Mouse (Mus musculus) CH12.LX (cell line): ENCODE measurements around the gene Gba2.

ENCODE experiments used
- CTCF ChIP-seq, 2 experiments: IDR thresholded peaks in 1 of 2; conservative IDR thresholded peaks in 1 of 2; 2 replicates each; pipeline ENCODE4 v1.5.1; 2011 to 2012; ENCODE audit warnings: low read depth in 2 of 2, low read length in 2 of 2, improper control_type of control experiment in 1 of 2, inconsistent platforms in 1 of 2, mild to moderate bottlenecking in 1 of 2, moderate library complexity in 1 of 2
- E2F4 ChIP-seq: IDR thresholded peaks from 2 replicates; pipeline ENCODE4 v1.6.1; 2011; ENCODE audit warnings: low read depth, low read length, improper control_type of control experiment; ENCODE audit not compliant: insufficient replicate concordance
- EP300 ChIP-seq: IDR thresholded peaks from 2 replicates; pipeline ENCODE4 v1.6.1; 2011; ENCODE audit warnings: low read length, improper control_type of control experiment
- MAFK ChIP-seq: IDR thresholded peaks from 2 replicates; pipeline ENCODE4 v1.6.1; 2011; ENCODE audit warnings: low read length, improper control_type of control experiment; ENCODE audit not compliant: insufficient replicate concordance
- MYC ChIP-seq: IDR thresholded peaks from 2 replicates; pipeline ENCODE4 v1.6.1; 2011; ENCODE audit warnings: low read depth, mild to moderate bottlenecking, improper control_type of control experiment, low read length
- PAX5 ChIP-seq: IDR thresholded peaks from 2 replicates; pipeline ENCODE4 v1.6.1; 2012; ENCODE audit warnings: low read length, inconsistent platforms, mixed read lengths
- POLR2A ChIP-seq: IDR thresholded peaks from 2 replicates; pipeline ENCODE4 v1.6.1; 2011; ENCODE audit warnings: low read depth, mild to moderate bottlenecking, improper control_type of control experiment, low read length
- POLR2AphosphoS2 ChIP-seq: IDR thresholded peaks from 2 replicates; pipeline ENCODE4 v1.6.1; 2011; ENCODE audit warnings: low read depth, low read length, improper control_type of control experiment
- RAD21 ChIP-seq: IDR thresholded peaks from 2 replicates; pipeline ENCODE4 v1.6.1; 2011; ENCODE audit warnings: low read depth, mild to moderate bottlenecking, low read length, improper control_type of control experiment, moderate library complexity
- RCOR1 ChIP-seq: conservative IDR thresholded peaks from 2 replicates; pipeline ENCODE4 v1.6.1; 2012; ENCODE audit warnings: low read depth, mild to moderate bottlenecking, inconsistent platforms, low read length, improper control_type of control experiment

GRCm38 (mm10) chr4:43593453-43593852 is 14.8 kb upstream of the Gba2 start:
- TF ChIP-seq RAD21 (no peak), CTCF (conservative IDR thresholded peaks at IDR 0.05 in 1 of 2, IDR thresholded peaks at IDR 0.05 in 1 of 2; ENCODE audit: low read depth in 2 of 2, low read length in 2 of 2) (no peak), MYC (no peak), EP300 (no peak), PAX5 (no peak), POLR2AphosphoS2 (no peak), RCOR1 (no peak), E2F4 (no peak), POLR2A (no peak), MAFK (no peak)
